Comparison of ENCODE assay signal across 22 mouse cellular contexts in genomic region chr11:94283536-94284099, GRCm38 (mm10). TPM values are rescaled to one million over a fixed set of nuclear protein-coding genes. Genes with fewer than 3 reads are reported as not detected.
DNase-seq lines count a peak whose midpoint lies in the region; ATAC-seq and TF ChIP-seq lines count a peak whose summit lies in the region.
"Had no signal": no experiment of that assay in that cellular context is flagged by ENCODE, and none has a peak within 500 bp of the region (broad histone marks: within the 10 kb centered on the region; RNA-seq: fewer than 3 reads in every experiment).

No protein-coding gene starts in this region.

- in situ Hi-C loops in CH12.LX (cut with MboI; ENCODE audit: low pct_ligation_motif_present, low pct_unique_long_range_greater_than_20kb, low sequenced_read_pairs): no loop called here

- no peak for TF ChIP-seq CTCF in CH12.LX (conservative IDR thresholded peaks at IDR 0.05 in 1 of 2, IDR thresholded peaks at IDR 0.05 in 1 of 2; ENCODE audit: low read depth in 2 of 2, low read length in 2 of 2)
- no peak for TF ChIP-seq CTCF in small intestine, adult 2 months (IDR thresholded peaks at IDR 0.05; ENCODE audit: extremely low read depth, insufficient read length, insufficient replicate concordance, low read depth, low read length)

- no peak; the same call in 1 of the 2 replicates for TF ChIP-seq POLR2A in CH12.LX (IDR thresholded peaks at IDR 0.05; ENCODE audit: low read depth, low read length)
- TF ChIP-seq POLR2A in small intestine, adult 2 months (IDR thresholded peaks at IDR 0.05; ENCODE audit: low read depth, low read length): no peak

- no peak overlapping the region for H3K4me2 ChIP-seq in CH12.LX (ENCODE audit: insufficient read depth, low read depth, poor library complexity, severe bottlenecking)
- peak overlapping the region; percentile 7; the same call in 1 of the 2 replicates for H3K4me2 ChIP-seq in intestine, embryonic 15.5 days (replicated peaks)
- H3K4me2 ChIP-seq: forebrain, embryonic 13.5 days; heart, embryonic 11.5 days; heart, embryonic 15.5 days had no signal

- DNase-seq in adrenal gland, postnatal 14 days: peak; percentile 25
- DNase-seq in adrenal gland, postnatal 36 days: no peak
- no peak for DNase-seq in CH12.LX (ENCODE audit: extremely low read depth)
- DNase-seq in left cerebral cortex, postnatal 36 days (ENCODE audit: low spot score in 2 of 2): no peak
- DNase-seq in spleen, adult 12 weeks (ENCODE audit: low spot score): no peak
- DNase-seq: adrenal gland, adult 8-10 months; cerebellum, adult 2 months; cerebellum, postnatal 10 days; forebrain, postnatal 0 days; gastrocnemius, adult 2 months; gastrocnemius, postnatal 25 days; heart, adult 18-20 months had no signal

- H3K9ac ChIP-seq in CH12.LX (ENCODE audit: insufficient read depth, low read depth): no peak overlapping the region
- H3K9ac ChIP-seq in intestine, embryonic 15.5 days: no peak overlapping the region
- H3K9ac ChIP-seq: forebrain, embryonic 13.5 days; forebrain, postnatal 0 days; heart, embryonic 15.5 days had no signal

- H3K27me3 ChIP-seq in CH12.LX (replicated peaks): no peaks in the 10 kb centered on the region
- no peaks in the 10 kb centered on the region for H3K27me3 ChIP-seq in intestine, embryonic 15.5 days (replicated peaks)
- H3K27me3 ChIP-seq in small intestine, adult 2 months (ENCODE audit: control insufficient read depth, insufficient read depth, low read length): no peaks in the 10 kb centered on the region
- H3K27me3 ChIP-seq: forebrain, embryonic 13.5 days; heart, embryonic 15.5 days had no signal

- no peak for TF ChIP-seq RAD21 in CH12.LX (IDR thresholded peaks at IDR 0.05; ENCODE audit: low read depth, low read length)

- intact Hi-C loops in left cerebral cortex, postnatal 36 days (cut with DNase I): no loop called here

- 87% methylated on average over 6 of the region's 6 CpGs for WGBS in intestine, embryonic 15.5 days
- 63% methylated on average over 6 of the region's 6 CpGs for WGBS in small intestine, adult 2 months

- dilution Hi-C loops in CH12.LX (cut with MboI; ENCODE audit: extremely low pct_ligation_motif_present, extremely low pct_unique_long_range_greater_than_20kb, low sequenced_read_pairs): no loop called here

- H3K9me3 ChIP-seq in CH12.LX (replicated peaks; ENCODE audit: low read length): no peaks in the 10 kb centered on the region
- no peaks in the 10 kb centered on the region for H3K9me3 ChIP-seq in intestine, embryonic 15.5 days
- H3K9me3 ChIP-seq: embryonic facial prominence, embryonic 10.5 days; forebrain, embryonic 13.5 days; heart, embryonic 15.5 days had no signal

- no peak for ATAC-seq in intestine, embryonic 15.5 days
- ATAC-seq: forebrain, embryonic 13.5 days; forebrain, postnatal 0 days; hindbrain, embryonic 16.5 days; inflammation-experienced regulatory T-cells, adult 6 months had no signal

- peaks cover 0 to 3% of the 10 kb centered on the region in 2 experiments; a peak in 1 of 4 replicates for H3K4me1 ChIP-seq in CH12.LX (ENCODE audit: control insufficient read depth in 1 of 2, insufficient read depth in 2 of 2)
- 0 out of 2 replicates have a peak, but pooled peaks cover 7% of the 10 kb centered on the region for H3K4me1 ChIP-seq in intestine, embryonic 15.5 days (replicated peaks)
- peaks cover 17% of the 10 kb centered on the region; the same call in 1 of the 2 replicates for H3K4me1 ChIP-seq in small intestine, adult 2 months (ENCODE audit: control insufficient read depth, insufficient read depth, insufficient read length, low read length)

- no peak overlapping the region for H3K27ac ChIP-seq in CH12.LX (ENCODE audit: insufficient read depth, low read depth)
- H3K27ac ChIP-seq in intestine, embryonic 15.5 days: no peak overlapping the region
- peak overlapping the region; percentile 72 for H3K27ac ChIP-seq in small intestine, adult 2 months (ENCODE audit: insufficient read depth, low read depth, low read length)
- H3K27ac ChIP-seq: embryonic facial prominence, embryonic 10.5 days; gastrocnemius, adult 2 months; heart, embryonic 15.5 days had no signal

- peaks cover 55 to 72% of the 10 kb centered on the region in 2 experiments for H3K36me3 ChIP-seq in CH12.LX (replicated peaks in 1 of 2; ENCODE audit: control insufficient read depth in 1 of 2, insufficient read depth in 1 of 2, low read length in 1 of 2)
- H3K36me3 ChIP-seq in intestine, embryonic 15.5 days: peaks cover 21% of the 10 kb centered on the region
- peaks cover 38% of the 10 kb centered on the region for H3K36me3 ChIP-seq in small intestine, adult 2 months (ENCODE audit: control insufficient read depth, insufficient read depth, low read length)

- no peak overlapping the region for H3K4me3 ChIP-seq in CH12.LX (replicated peaks in 1 of 3; ENCODE audit: low read depth in 2 of 3, low read length in 2 of 3, poor library complexity in 1 of 3)
- H3K4me3 ChIP-seq in intestine, embryonic 15.5 days (replicated peaks): no peak overlapping the region
- peak overlapping the region; percentile 22 for H3K4me3 ChIP-seq in small intestine, adult 2 months (ENCODE audit: low read depth, low read length)
- H3K4me3 ChIP-seq: embryonic facial prominence, embryonic 10.5 days; forebrain, embryonic 13.5 days; gastrocnemius, adult 2 months; heart, embryonic 15.5 days had no signal

- TF ChIP-seq EP300 in CH12.LX (IDR thresholded peaks at IDR 0.05; ENCODE audit: low read length): no peak

- H3K79me2 ChIP-seq in CH12.LX (replicated peaks; ENCODE audit: control insufficient read depth, extremely low read depth, insufficient read depth, poor library complexity, severe bottlenecking): no peaks in the 10 kb centered on the region

TF ChIP-seq in CH12.LX, 34 proteins besides CTCF, POLR2A, EP300 and RAD21:
- no peak for TF ChIP-seq IRF4 (IDR thresholded peaks at IDR 0.05; ENCODE audit: low read depth, low read length)
- TF ChIP-seq POLR2AphosphoS2 (IDR thresholded peaks at IDR 0.05; ENCODE audit: low read depth, low read length): peak; percentile 62
TF ChIP-seq in CH12.LX: peak in this region for 1.

RNA-seq across cellular contexts. Expression of gene Gm21885, which starts 1.9 kb away (rescaled TPM):
- total RNA-seq in adrenal gland, postnatal 14 days (2021): not detected in 2 replicates
- total RNA-seq in adrenal gland, postnatal 36 days (2021): not detected
- total RNA-seq in CH12.LX (2012; rRNA removed) (0.21 and 0.55 TPM in 2 replicates), CH12.LX (2014; rRNA removed) (not detected in 2 replicates)
- 0.30 and 0.33 TPM in 2 replicates for polyA plus RNA-seq in CH12.LX (2012; ENCODE audit: insufficient read length, low read depth)
- polyA plus RNA-seq in intestine, embryonic 15.5 days (2015; fragmentation: Nextera tagmentation; extraction: Ambion mirVana): 44.6 and 53.2 TPM in 2 replicates
- polyA plus RNA-seq in small intestine, adult 2 months (2012; rRNA removed): 2.1 and 4.1 TPM in 2 replicates
- total RNA-seq in left cerebral cortex, postnatal 36 days (2021): not detected
- total RNA-seq: adrenal gland, adult 8-10 months; forebrain, postnatal 0 days; gastrocnemius, adult 2 months; gastrocnemius, postnatal 25 days; heart, postnatal 25 days had no signal
- polyA plus RNA-seq: C2C12; cerebellum, adult 2 months; forebrain, embryonic 13.5 days; forebrain, postnatal 0 days; heart, embryonic 11.5 days; heart, embryonic 15.5 days; hindbrain, embryonic 16.5 days had no signal

RNA-seq across cellular contexts. Expression of gene Wfikkn2, which starts 37.8 kb away (rescaled TPM):
- 0.63 and 0.68 TPM in 2 replicates for total RNA-seq in adrenal gland, postnatal 14 days (2021)
- total RNA-seq in adrenal gland, postnatal 36 days (2021): 1 to 10 TPM in 1 of 2 experiments, under 1 TPM in 1; 0.46 to 1.3 TPM
- total RNA-seq in CH12.LX (2012; rRNA removed) (0.04 and 0.08 TPM in 2 replicates), CH12.LX (2014; rRNA removed) (0.08 TPM in 1 of 2 replicates, not detected in the other)
- polyA plus RNA-seq in CH12.LX (2012; ENCODE audit: insufficient read length, low read depth): 0.10 and 0.11 TPM in 2 replicates
- polyA plus RNA-seq in intestine, embryonic 15.5 days (2015; fragmentation: Nextera tagmentation; extraction: Ambion mirVana): 2.3 TPM in 2 replicates
- polyA plus RNA-seq in small intestine, adult 2 months (2012; rRNA removed): 0.55 and 0.82 TPM in 2 replicates
- 1 to 10 TPM; 1.3 to 1.5 TPM for total RNA-seq in left cerebral cortex, postnatal 36 days (2021)

RNA-seq across cellular contexts. Expression of gene Luc7l3, which starts 38.2 kb away (rescaled TPM):
- total RNA-seq in adrenal gland, postnatal 14 days (2021): 74.5 and 94.6 TPM in 2 replicates
- 10 to 100 TPM; 59.5 to 69.8 TPM for total RNA-seq in adrenal gland, postnatal 36 days (2021)
- total RNA-seq in CH12.LX (2012; rRNA removed) (57.7 and 82.3 TPM in 2 replicates), CH12.LX (2014; rRNA removed) (69.8 and 82.2 TPM in 2 replicates)
- polyA plus RNA-seq in CH12.LX (2012; ENCODE audit: insufficient read length, low read depth): 246 and 318 TPM in 2 replicates
- 85.9 and 103 TPM in 2 replicates for polyA plus RNA-seq in intestine, embryonic 15.5 days (2015; fragmentation: Nextera tagmentation; extraction: Ambion mirVana)
- polyA plus RNA-seq in small intestine, adult 2 months (2012; rRNA removed): 0.74 and 1.4 TPM in 2 replicates
- 100 to 1,000 TPM in 1 of 2 experiments, 10 to 100 TPM in 1; 85.0 to 137 TPM for total RNA-seq in left cerebral cortex, postnatal 36 days (2021)

RNA-seq across cellular contexts. Expression of gene Ankrd40, which starts 44.2 kb away (rescaled TPM):
- total RNA-seq in adrenal gland, postnatal 14 days (2021): 131 and 136 TPM in 2 replicates
- 100 to 1,000 TPM; 132 to 151 TPM for total RNA-seq in adrenal gland, postnatal 36 days (2021)
- total RNA-seq in CH12.LX (2012; rRNA removed): 55.7 and 56.0 TPM in 2 replicates
- total RNA-seq in CH12.LX (2014; rRNA removed): 62.0 and 64.5 TPM in 2 replicates
- 97.4 and 98.8 TPM in 2 replicates for polyA plus RNA-seq in CH12.LX (2012; ENCODE audit: insufficient read length, low read depth)
- 22.0 and 23.0 TPM in 2 replicates for polyA plus RNA-seq in intestine, embryonic 15.5 days (2015; fragmentation: Nextera tagmentation; extraction: Ambion mirVana)
- polyA plus RNA-seq in small intestine, adult 2 months (2012; rRNA removed): 41.6 and 73.2 TPM in 2 replicates
- total RNA-seq in left cerebral cortex, postnatal 36 days (2021): 100 to 1,000 TPM; 136 to 145 TPM
